ENCODE assay signal across 7 mouse cellular contexts in the genomic region with DNA sequence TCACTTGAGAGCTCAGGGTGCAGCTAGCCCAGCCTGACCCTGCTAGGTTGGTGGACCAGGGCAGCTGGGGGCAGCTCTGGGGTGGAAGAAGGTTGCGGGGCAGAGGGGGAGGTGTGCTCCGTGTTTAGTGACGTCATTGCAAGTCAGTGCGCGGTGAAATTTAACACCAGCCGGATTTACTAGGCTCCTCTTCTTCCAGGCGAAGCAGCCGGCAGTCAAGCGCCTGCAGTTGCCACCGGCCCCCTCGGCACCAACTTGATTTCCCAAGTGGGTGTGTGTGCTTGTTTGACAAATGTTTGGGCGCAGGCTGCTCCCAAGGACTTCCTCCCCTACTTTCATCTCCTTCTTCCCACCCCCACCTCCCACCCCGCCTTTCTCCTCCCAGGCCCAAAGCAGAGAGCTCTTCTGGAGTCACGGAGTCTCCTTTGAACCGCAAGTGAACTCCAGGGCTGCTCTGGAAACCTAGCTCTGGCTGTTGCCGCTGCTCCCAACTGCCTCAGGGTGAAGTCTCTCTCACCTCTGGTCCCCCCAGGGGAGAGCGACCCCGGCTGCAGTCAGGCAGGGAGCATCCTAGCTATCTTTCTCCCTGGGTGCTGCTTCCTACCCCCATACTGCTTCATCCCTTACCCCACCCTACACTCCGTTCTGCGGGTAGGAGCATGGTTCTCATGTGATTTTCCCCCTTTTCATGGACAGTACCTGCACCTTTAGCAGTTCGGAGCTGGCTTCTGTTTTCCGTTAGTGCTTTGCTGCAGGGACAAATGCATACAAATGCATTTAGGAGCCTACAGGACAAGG. TPM values are rescaled to one million over a fixed set of nuclear protein-coding genes. Genes with fewer than 3 reads are reported as not detected.
A peak's percentile ranks its signal among the peaks of the same experiment; 100 is the strongest.
DNase-seq lines count a peak whose midpoint lies in the region; ATAC-seq and TF ChIP-seq lines count a peak whose summit lies in the region.

A gene (plus strand): TSS at position 136 of the 798 bp plus-strand sequence.

- H3K9me3 ChIP-seq in CH12.LX (replicated peaks; ENCODE audit: low read length): no peaks in the 10 kb centered on the region
- H3K9me3 ChIP-seq in forebrain, embryonic 13.5 days (replicated peaks): no peaks in the 10 kb centered on the region
- no peaks in the 10 kb centered on the region for H3K9me3 ChIP-seq in hindbrain, postnatal 0 days (ENCODE audit: low read length)

- 1% methylated on average over 22 of the region's 22 CpGs for WGBS in forebrain, embryonic 13.5 days
- WGBS in hindbrain, postnatal 0 days: 3% methylated on average over 21 of the region's 22 CpGs

- no peaks in the 10 kb centered on the region for H3K79me2 ChIP-seq in CH12.LX (replicated peaks; ENCODE audit: control insufficient read depth, extremely low read depth, insufficient read depth, poor library complexity, severe bottlenecking)

- H3K4me1 ChIP-seq in CH12.LX (ENCODE audit: control insufficient read depth in 1 of 2, insufficient read depth in 2 of 2): peaks cover 0 to 5% of the 10 kb centered on the region in 2 experiments; a peak in 1 of 4 replicates
- H3K4me1 ChIP-seq in forebrain, embryonic 13.5 days: peaks cover 17% of the 10 kb centered on the region
- H3K4me1 ChIP-seq in hindbrain, postnatal 0 days (ENCODE audit: insufficient read depth, low read length): peaks cover 10% of the 10 kb centered on the region; the same call in 1 of the 2 replicates

- H3K4me3 ChIP-seq in CH12.LX (replicated peaks in 1 of 3; ENCODE audit: low read depth in 2 of 3, low read length in 2 of 3, poor library complexity in 1 of 3): no peak within 1 kb of the TSS
- H3K4me3 ChIP-seq in forebrain, embryonic 13.5 days: peak within 1 kb of the TSS; percentile 36
- H3K4me3 ChIP-seq in hindbrain, postnatal 0 days (ENCODE audit: low read length): peak within 1 kb of the TSS; percentile 36

- TF ChIP-seq EP300 in CH12.LX (IDR thresholded peaks at IDR 0.05; ENCODE audit: low read length): no peak

- H3K27ac ChIP-seq in CH12.LX (ENCODE audit: insufficient read depth, low read depth): no peak within 1 kb of the TSS
- no peak within 1 kb of the TSS for H3K27ac ChIP-seq in forebrain, embryonic 13.5 days
- H3K27ac ChIP-seq in hindbrain, postnatal 0 days: no peak within 1 kb of the TSS

- peak within 1 kb of the TSS; percentile 49 for H3K4me2 ChIP-seq in CH12.LX (ENCODE audit: insufficient read depth, low read depth, poor library complexity, severe bottlenecking)
- peak within 1 kb of the TSS; percentile 79 for H3K4me2 ChIP-seq in forebrain, embryonic 13.5 days
- peak within 1 kb of the TSS; percentile 80 for H3K4me2 ChIP-seq in hindbrain, postnatal 0 days (ENCODE audit: low read depth, low read length)

- no peaks in the 10 kb centered on the region for H3K36me3 ChIP-seq in CH12.LX (replicated peaks in 1 of 2; ENCODE audit: control insufficient read depth in 1 of 2, insufficient read depth in 1 of 2, low read length in 1 of 2)
- no peaks in the 10 kb centered on the region for H3K36me3 ChIP-seq in forebrain, embryonic 13.5 days (ENCODE audit: poor library complexity, severe bottlenecking)
- H3K36me3 ChIP-seq in hindbrain, postnatal 0 days (ENCODE audit: insufficient read depth, low read length): no peaks in the 10 kb centered on the region

- dilution Hi-C loops in CH12.LX (cut with MboI; ENCODE audit: extremely low pct_ligation_motif_present, extremely low pct_unique_long_range_greater_than_20kb, low sequenced_read_pairs): no loop called here

- no peaks in the 10 kb centered on the region for H3K27me3 ChIP-seq in CH12.LX (replicated peaks)
- H3K27me3 ChIP-seq in forebrain, embryonic 13.5 days: no peaks in the 10 kb centered on the region
- H3K27me3 ChIP-seq in hindbrain, postnatal 0 days (ENCODE audit: insufficient read depth, low read length): peaks cover 5% of the 10 kb centered on the region; the same call in 1 of the 2 replicates

- no peak for TF ChIP-seq CTCF in CH12.LX (conservative IDR thresholded peaks at IDR 0.05 in 1 of 2, IDR thresholded peaks at IDR 0.05 in 1 of 2; ENCODE audit: low read depth in 2 of 2, low read length in 2 of 2)
- no peak for TF ChIP-seq CTCF in hindbrain, postnatal 0 days (IDR thresholded peaks at IDR 0.05; ENCODE audit: low read depth)

- peak; percentile 80 for ATAC-seq in forebrain, embryonic 13.5 days
- peak; percentile 60 for ATAC-seq in hindbrain, postnatal 0 days

- DNase-seq in 3134 (ENCODE audit: extremely low read depth, insufficient read length, low spot score) (peak; percentile 4), CH12.LX (ENCODE audit: extremely low read depth) (no peak)
- peak; percentile 54 for DNase-seq in hindbrain, postnatal 0 days (ENCODE audit: low spot score)
- DNase-seq in lung, postnatal 10 days: peak; percentile 35
- DNase-seq in right cerebral cortex, postnatal 36 days (ENCODE audit: low spot score in 2 of 2): peak; percentile 18 to 22
- DNase-seq in cerebellum, adult 11-12 months: no peak

- in situ Hi-C loops in CH12.LX (cut with MboI; ENCODE audit: low pct_ligation_motif_present, low pct_unique_long_range_greater_than_20kb, low sequenced_read_pairs): no loop called here

- H3K9ac ChIP-seq in CH12.LX (ENCODE audit: insufficient read depth, low read depth): no peak within 1 kb of the TSS
- H3K9ac ChIP-seq in forebrain, embryonic 13.5 days: peak within 1 kb of the TSS; percentile 58
- H3K9ac ChIP-seq in hindbrain, postnatal 0 days (replicated peaks; ENCODE audit: low read length): 0 out of 2 replicates have a peak within 1 kb of the TSS, but pooled peaks have one; percentile 41

- TF ChIP-seq RAD21 in CH12.LX (IDR thresholded peaks at IDR 0.05; ENCODE audit: low read depth, low read length): no peak

- no peak for TF ChIP-seq POLR2A in CH12.LX (IDR thresholded peaks at IDR 0.05; ENCODE audit: low read depth, low read length)

TF ChIP-seq in CH12.LX, 34 proteins besides CTCF, POLR2A, EP300 and RAD21:
- TF ChIP-seq NRF1 (IDR thresholded peaks at IDR 0.05; ENCODE audit: low read depth, low read length): no peak
- TF ChIP-seq JUND (conservative IDR thresholded peaks at IDR 0.05; ENCODE audit: low read depth, low read length): no peak
- no peak for TF ChIP-seq ELF1 (IDR thresholded peaks at IDR 0.05; ENCODE audit: low read depth, low read length)
- TF ChIP-seq ZKSCAN1 (IDR thresholded peaks at IDR 0.05; ENCODE audit: borderline replicate concordance, low read depth, low read length): no peak
- TF ChIP-seq CHD1 (IDR thresholded peaks at IDR 0.05; ENCODE audit: low read depth, low read length): no peak
- TF ChIP-seq MAZ (IDR thresholded peaks at IDR 0.05; ENCODE audit: low read depth, low read length): no peak
- TF ChIP-seq MXI1 (IDR thresholded peaks at IDR 0.05; ENCODE audit: low read depth, low read length): no peak
- TF ChIP-seq E2F4 (IDR thresholded peaks at IDR 0.05; ENCODE audit: insufficient replicate concordance, low read depth, low read length): no peak
- no peak for TF ChIP-seq HCFC1 (IDR thresholded peaks at IDR 0.05; ENCODE audit: low read depth, low read length)
- TF ChIP-seq ZC3H11A (IDR thresholded peaks at IDR 0.05; ENCODE audit: low read depth, low read length): no peak
- no peak for TF ChIP-seq KAT2A (IDR thresholded peaks at IDR 0.05; ENCODE audit: insufficient replicate concordance, low read length)
- TF ChIP-seq ZNF384 (IDR thresholded peaks at IDR 0.05; ENCODE audit: low read depth, low read length): no peak
- TF ChIP-seq ZMIZ1 (IDR thresholded peaks at IDR 0.05; ENCODE audit: low read depth, low read length): no peak
- no peak for TF ChIP-seq GABPA (IDR thresholded peaks at IDR 0.05; ENCODE audit: insufficient replicate concordance, low read depth, low read length)
- no peak for TF ChIP-seq MEF2A (IDR thresholded peaks at IDR 0.05; ENCODE audit: borderline replicate concordance, low read depth, low read length)
- TF ChIP-seq TBP (conservative IDR thresholded peaks at IDR 0.05; ENCODE audit: low read depth, low read length): no peak
- no peak for TF ChIP-seq RCOR1 (conservative IDR thresholded peaks at IDR 0.05; ENCODE audit: low read depth, low read length)
- TF ChIP-seq POLR2AphosphoS2 (IDR thresholded peaks at IDR 0.05; ENCODE audit: low read depth, low read length): no peak
- TF ChIP-seq USF2 (conservative IDR thresholded peaks at IDR 0.05; ENCODE audit: low read depth, low read length): no peak
- TF ChIP-seq IRF4 (IDR thresholded peaks at IDR 0.05; ENCODE audit: low read depth, low read length): no peak

RNA-seq across cellular contexts. Expression of the gene that starts here (rescaled TPM):
- total RNA-seq in CH12.LX (2012; rRNA removed): not detected in 2 replicates
- total RNA-seq in CH12.LX (2014; rRNA removed): not detected in 2 replicates
- 0.10 TPM in 1 of 2 replicates, not detected in the other for polyA plus RNA-seq in CH12.LX (2012; ENCODE audit: insufficient read length, low read depth)
- polyA plus RNA-seq in forebrain, embryonic 13.5 days (2015; fragmentation: Nextera tagmentation; extraction: Ambion mirVana): 0.23 and 0.26 TPM in 2 replicates
- total RNA-seq in hindbrain, postnatal 0 days (2014; rRNA removed): 1.0 and 2.1 TPM in 2 replicates
- polyA plus RNA-seq in hindbrain, postnatal 0 days (2015; fragmentation: Nextera tagmentation; extraction: Ambion mirVana): 1.4 and 1.8 TPM in 2 replicates

Comparison
In these comparisons a context has a peak if more than half of its experiments do, and no peak if none do; other contexts are left out.
1. Peak in ATAC-seq, H3K4me3 ChIP-seq, H3K9ac ChIP-seq and H3K4me2 ChIP-seq in forebrain, embryonic 13.5 days; RNA of the gene not detected or under 1 TPM.
2. DNase-seq: peak in 3134 (single experiment), hindbrain, postnatal 0 days (single experiment), lung, postnatal 10 days (single experiment) and right cerebral cortex, postnatal 36 days (2 of 2); none in CH12.LX (single experiment) and cerebellum, adult 11-12 months (single experiment).
3. Peak in every context shown above with its lines, with median percentiles within 50 percentile points of each other: H3K4me2 ChIP-seq.